Mouse (Mus musculus) myocyte (in vitro differentiated cells): ENCODE results near the gene Agl. TPM values are rescaled to one million over a fixed set of nuclear protein-coding genes. Genes with fewer than 3 reads are reported as not detected.

Experiments
- H3K27me3 ChIP-seq: one replicate; pipeline ENCODE4 v1.6.1; 2011; ENCODE audit not compliant: control insufficient read depth, insufficient read depth, insufficient read length
- H3K36me3 ChIP-seq: one replicate; pipeline ENCODE4 v1.6.1; 2011; ENCODE audit not compliant: control insufficient read depth, insufficient read depth
- H3K4me2 ChIP-seq: one replicate; pipeline ENCODE4 v1.6.1; 2011; ENCODE audit warnings: low read depth, control low read depth
- H3K4me3 ChIP-seq: one replicate; pipeline ENCODE4 v1.5.1; 2011; ENCODE audit warnings: mild to moderate bottlenecking, control low read depth, moderate library complexity
- H3K79me2 ChIP-seq: one replicate; pipeline ENCODE4 v1.6.1; 2011; ENCODE audit not compliant: control insufficient read depth, insufficient read depth
- H3ac ChIP-seq: one replicate; pipeline ENCODE4 v1.6.1; 2011; ENCODE audit not compliant: control insufficient read depth, insufficient read length
- CEBPB ChIP-seq: IDR thresholded peaks from 2 replicates; pipeline ENCODE4 v1.6.1; 2011; ENCODE audit warnings: mild to moderate bottlenecking, moderate library complexity; ENCODE audit not compliant: poor library complexity, insufficient read depth, severe bottlenecking
- E2F4 ChIP-seq: IDR thresholded peaks from one replicate; pipeline ENCODE4 v1.6.1; 2011; ENCODE audit warnings: mild to moderate bottlenecking, control low read depth, moderate library complexity; ENCODE audit not compliant: insufficient read depth
- MAX ChIP-seq: IDR thresholded peaks from one replicate; pipeline ENCODE4 v1.6.1; 2011; ENCODE audit warnings: low read depth, mild to moderate bottlenecking, control low read depth
- MYOD1 ChIP-seq, 3 experiments: IDR thresholded peaks; one replicate each; pipeline ENCODE4 v1.6.1; 2011; ENCODE audit warnings: control low read depth in 2 of 3, low read depth in 2 of 3, mild to moderate bottlenecking in 2 of 3, moderate library complexity in 1 of 3; ENCODE audit not compliant: insufficient read length in 2 of 3, control insufficient read depth in 1 of 3
- MYOG ChIP-seq, 3 experiments: IDR thresholded peaks; one replicate each; pipeline ENCODE4 v1.6.1; 2011; ENCODE audit warnings: control low read depth in 2 of 3, low read depth in 2 of 3, mild to moderate bottlenecking in 2 of 3; ENCODE audit not compliant: insufficient read length in 2 of 3, control insufficient read depth in 1 of 3, insufficient read depth in 1 of 3
- POLR2A ChIP-seq: IDR thresholded peaks from one replicate; pipeline ENCODE4 v1.6.1; 2011; ENCODE audit warnings: low read depth, mild to moderate bottlenecking, control low read depth, moderate library complexity; ENCODE audit not compliant: insufficient read length
- POLR2AphosphoS2 ChIP-seq: IDR thresholded peaks from one replicate; pipeline ENCODE4 v1.6.1; 2011; ENCODE audit warnings: low read depth, control low read depth; ENCODE audit not compliant: insufficient read length
- REST ChIP-seq: IDR thresholded peaks from one replicate; pipeline ENCODE4 v1.6.1; 2011; ENCODE audit warnings: mild to moderate bottlenecking, control low read depth, moderate library complexity; ENCODE audit not compliant: insufficient read depth, insufficient read length
- SRF ChIP-seq: IDR thresholded peaks from one replicate; pipeline ENCODE4 v1.6.1; 2011; ENCODE audit warnings: low read depth; ENCODE audit not compliant: control insufficient read depth, insufficient read length
- TCF12 ChIP-seq: IDR thresholded peaks from one replicate; pipeline ENCODE4 v1.6.1; 2011; ENCODE audit warnings: mild to moderate bottlenecking, control low read depth; ENCODE audit not compliant: poor library complexity, insufficient read depth, severe bottlenecking
- TCF3 ChIP-seq: IDR thresholded peaks from one replicate; pipeline ENCODE4 v1.6.1; 2011; ENCODE audit warnings: low read depth, control low read depth; ENCODE audit not compliant: insufficient read length
- USF1 ChIP-seq: IDR thresholded peaks from one replicate; pipeline ENCODE4 v1.6.1; 2011; ENCODE audit warnings: low read depth, mild to moderate bottlenecking, control low read depth, moderate library complexity
- polyA plus RNA-seq: library from polyadenylated mRNA; unstranded; fragments of >200 nt; fragmentation: generic; extraction: Trizol; gene quantifications from one replicate; pipeline ENCODE4 v1.2.1, GENCODE M21; 2012; ENCODE audit warnings: missing spikeins

Agl gene
- 35.8 TPM for polyA plus RNA-seq

- peaks cover 35% of the 10 kb centered on the region for H3K79me2 ChIP-seq
- peak within 1 kb of the TSS; percentile 95 for H3K4me2 ChIP-seq
- no peaks in the 10 kb centered on the region for H3K27me3 ChIP-seq
- H3ac ChIP-seq, result peak within 1 kb of the TSS; percentile 37
- H3K36me3 ChIP-seq, result peaks cover 8% of the 10 kb centered on the region
- TF ChIP-seq USF1 (no peak), MYOD1 (IDR thresholded peaks at IDR 0.05; ENCODE audit: control insufficient read depth in 1 of 3, insufficient read length in 2 of 3, low read depth in 2 of 3) (peak in 2 of 3 experiments; percentile 73 to 74), MAX (no peak), REST (no peak), POLR2A (peak; percentile 82), TCF12 (no peak), SRF (peak; percentile 3), TCF3 (peak; percentile 18), E2F4 (no peak), CEBPB (no peak), POLR2AphosphoS2 (peak; percentile 88), MYOG (IDR thresholded peaks at IDR 0.05; ENCODE audit: control insufficient read depth in 1 of 3, insufficient read depth in 1 of 3, insufficient read length in 2 of 3, low read depth in 2 of 3) (peak; percentile 33 to 82 (median 66))
- peak within 1 kb of the TSS; percentile 66 for H3K4me3 ChIP-seq
Observed at GRCm38 (mm10) chr3:116807811-116808506, at the start of gene Agl. Gene Agl (minus strand): TSS chr3:116808166.

GRCm38 (mm10) chr3:116857611-116858010 lies 49.6 kb upstream of the Agl start:
- Histone ChIP-seq H3ac (no peak overlapping the region), H3K79me2 (peaks cover 6% of the 10 kb centered on the region), H3K4me2 (no peak overlapping the region), H3K36me3 (no peaks in the 10 kb centered on the region), H3K4me3 (no peak overlapping the region), H3K27me3 (no peaks in the 10 kb centered on the region)
- no peak for TF ChIP-seq TCF3
- no peak for TF ChIP-seq SRF
- TF ChIP-seq E2F4, result no peak

DNA sequence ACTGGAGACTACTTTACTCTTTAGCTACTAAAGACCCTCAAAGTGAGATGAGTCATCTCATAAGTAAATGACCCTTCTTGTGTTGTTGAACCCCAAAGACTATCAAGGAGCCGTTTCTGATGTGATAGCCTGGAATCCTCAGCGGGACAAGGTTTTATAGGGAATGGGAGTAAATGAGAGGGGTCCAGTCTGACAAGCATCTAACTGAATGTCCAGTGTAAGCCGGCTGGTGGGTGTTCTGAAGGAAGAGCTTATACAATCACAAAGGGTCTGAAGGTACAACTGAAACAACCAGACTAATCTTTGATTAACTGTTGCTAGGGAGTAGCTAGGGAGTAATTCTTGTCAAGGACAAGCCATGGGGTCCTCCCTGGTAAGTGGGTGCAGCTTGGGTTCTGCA lies 44.5 kb upstream of the Agl start:
- H3K4me3 ChIP-seq, result no peak overlapping the region
- H3K36me3 ChIP-seq, result no peaks in the 10 kb centered on the region
- no peak overlapping the region for H3ac ChIP-seq
- TF ChIP-seq POLR2A (no peak), POLR2AphosphoS2 (no peak), CEBPB (no peak), SRF (no peak), REST (no peak), MAX (no peak), MYOG (IDR thresholded peaks at IDR 0.05; ENCODE audit: control insufficient read depth in 1 of 3, insufficient read depth in 1 of 3, insufficient read length in 2 of 3, low read depth in 2 of 3) (no peak), USF1 (no peak), TCF12 (no peak), TCF3 (no peak), MYOD1 (IDR thresholded peaks at IDR 0.05; ENCODE audit: control insufficient read depth in 1 of 3, insufficient read length in 2 of 3, low read depth in 2 of 3) (no peak), E2F4 (no peak)
- no peaks in the 10 kb centered on the region for H3K79me2 ChIP-seq
- H3K4me2 ChIP-seq, result no peak overlapping the region
- no peaks in the 10 kb centered on the region for H3K27me3 ChIP-seq

- Histone ChIP-seq H3K27me3 (no peaks in the 10 kb centered on the region), H3ac (no peak overlapping the region), H3K4me3 (no peak overlapping the region), H3K36me3 (no peaks in the 10 kb centered on the region), H3K79me2 (no peaks in the 10 kb centered on the region), H3K4me2 (no peak overlapping the region)
- no peak for TF ChIP-seq CEBPB
- no peak for TF ChIP-seq TCF12
- TF ChIP-seq MYOG (IDR thresholded peaks at IDR 0.05; ENCODE audit: control insufficient read depth in 1 of 3, insufficient read depth in 1 of 3, insufficient read length in 2 of 3, low read depth in 2 of 3), result no peak
- TF ChIP-seq MYOD1 (IDR thresholded peaks at IDR 0.05; ENCODE audit: control insufficient read depth in 1 of 3, insufficient read length in 2 of 3, low read depth in 2 of 3), result no peak
- TF ChIP-seq E2F4, result no peak
- no peak for TF ChIP-seq POLR2A
- TF ChIP-seq MAX, result no peak
- no peak for TF ChIP-seq SRF
- TF ChIP-seq POLR2AphosphoS2, result no peak
- TF ChIP-seq TCF3, result no peak
- no peak for TF ChIP-seq REST
- TF ChIP-seq USF1, result no peak
Observed at GRCm38 (mm10) chr3:116850376-116850775, 42.4 kb upstream of the Agl start.

GRCm38 (mm10) chr3:116848936-116849335 lies 41.0 kb upstream of the Agl start:
- no peaks in the 10 kb centered on the region for H3K27me3 ChIP-seq
- TF ChIP-seq POLR2A (no peak), REST (no peak), MYOD1 (IDR thresholded peaks at IDR 0.05; ENCODE audit: control insufficient read depth in 1 of 3, insufficient read length in 2 of 3, low read depth in 2 of 3) (no peak), USF1 (no peak), SRF (no peak), CEBPB (no peak)

More at GRCm38 (mm10) chr3:116848936-116849335, 41.0 kb upstream of the Agl start:
- H3K4me3 ChIP-seq, result no peak overlapping the region
- H3K79me2 ChIP-seq, result no peaks in the 10 kb centered on the region
- H3ac ChIP-seq, result no peak overlapping the region
- no peaks in the 10 kb centered on the region for H3K36me3 ChIP-seq
- H3K4me2 ChIP-seq, result peak overlapping the region; percentile 8
